Mouse (Mus musculus) olfactory bulb, adult 2 months (tissue): ENCODE results near the gene Exoc2.

Experiments
- CTCF ChIP-seq: fragments of 200-500 bp; IDR thresholded peaks from 2 replicates; pipeline ENCODE4 v1.5.1; 2012; ENCODE audit warnings: low read depth, mild to moderate bottlenecking, low read length, moderate library complexity; ENCODE audit not compliant: insufficient read depth
- POLR2A ChIP-seq: fragments of 200-500 bp; IDR thresholded peaks from 2 replicates; pipeline ENCODE4 v1.6.1; 2012; ENCODE audit warnings: mild to moderate bottlenecking, low read depth, low read length, moderate library complexity; ENCODE audit not compliant: insufficient read depth

- TF ChIP-seq POLR2A = no peak
- TF ChIP-seq CTCF = no peak
Measured at GRCm38 (mm10) chr13:30795960-30796359, 177.9 kb downstream of the Exoc2 start.
